In the genomic region with DNA sequence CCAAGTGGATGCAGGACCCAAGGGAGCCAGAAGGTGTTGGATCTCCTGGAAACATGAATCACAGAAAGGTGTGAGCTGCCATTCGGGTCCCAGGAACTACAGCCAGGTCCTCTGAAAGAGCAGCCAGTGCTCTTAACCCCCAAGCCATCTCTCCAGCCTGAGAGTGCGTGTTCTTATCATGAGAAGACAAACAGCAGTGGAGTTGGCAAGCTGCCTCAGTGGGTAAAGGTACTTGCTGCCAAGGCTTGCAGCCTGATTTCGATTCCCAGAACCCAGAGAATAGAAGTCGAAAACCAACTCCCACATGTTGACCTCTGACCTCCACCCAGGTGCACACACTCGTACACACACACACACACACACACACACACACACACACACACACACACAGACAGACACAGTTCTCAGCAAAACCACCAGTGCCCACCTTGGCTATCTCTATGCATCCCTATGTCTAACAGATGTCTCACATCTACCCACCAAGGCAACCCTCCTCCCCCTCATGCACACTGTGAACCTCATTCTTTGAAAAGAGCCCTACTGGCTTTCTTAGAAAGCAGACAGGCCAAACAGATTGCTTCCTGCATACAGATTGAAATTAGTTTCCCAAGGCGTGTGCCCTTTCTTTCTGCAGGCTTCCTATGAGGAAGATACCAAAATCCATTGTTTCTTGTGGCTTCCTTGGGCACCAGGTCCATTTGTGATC, we compare ENCODE assay signal across 10 mouse cellular contexts. TPM values are rescaled to one million over a fixed set of nuclear protein-coding genes. Genes with fewer than 3 reads are reported as not detected.
DNase-seq lines count a peak whose midpoint lies in the region; ATAC-seq and TF ChIP-seq lines count a peak whose summit lies in the region.
"Had no signal": no experiment of that assay in that cellular context is flagged by ENCODE, and none has a peak within 500 bp of the region (broad histone marks: within the 10 kb centered on the region; RNA-seq: fewer than 3 reads in every experiment).

No protein-coding gene starts in this region.

- H3K9ac ChIP-seq in liver, adult 2 months (ENCODE audit: low read depth, low read length), result no peak overlapping the region
- H3K9ac ChIP-seq in liver, embryonic 12.5 days, result no peak overlapping the region
- H3K9ac ChIP-seq in hindbrain, embryonic 12.5 days, result no peak overlapping the region
- no peak overlapping the region for H3K9ac ChIP-seq in midbrain, embryonic 16.5 days (ENCODE audit: low read depth, low read length)
- H3K9ac ChIP-seq: embryonic facial prominence, embryonic 12.5 days; limb, embryonic 13.5 days had no signal

- no peak for ATAC-seq in liver, embryonic 12.5 days
- no peak for ATAC-seq in hindbrain, embryonic 12.5 days (ENCODE audit: low FRiP score)
- no peak for ATAC-seq in midbrain, embryonic 16.5 days

- no peaks in the 10 kb centered on the region for H3K9me3 ChIP-seq in liver, embryonic 12.5 days (replicated peaks)
- H3K9me3 ChIP-seq in hindbrain, embryonic 12.5 days (replicated peaks), result no peaks in the 10 kb centered on the region
- H3K9me3 ChIP-seq in midbrain, embryonic 16.5 days (replicated peaks; ENCODE audit: control insufficient read depth, low read length, poor library complexity, severe bottlenecking), result no peaks in the 10 kb centered on the region
- H3K9me3 ChIP-seq: embryonic facial prominence, embryonic 12.5 days; limb, embryonic 13.5 days had no signal

- H3K27ac ChIP-seq in liver, adult 2 months (replicated peaks; ENCODE audit: insufficient read depth, low read depth, low read length), result peak overlapping the region; percentile 76
- H3K27ac ChIP-seq in liver, embryonic 12.5 days, result no peak overlapping the region
- H3K27ac ChIP-seq in hindbrain, embryonic 12.5 days, result peak overlapping the region; percentile 91
- 0 out of 2 replicates have a peak overlapping the region, but pooled peaks have one; percentile 18 for H3K27ac ChIP-seq in midbrain, embryonic 16.5 days (ENCODE audit: low read length)
- H3K27ac ChIP-seq: embryonic facial prominence, embryonic 12.5 days; limb, embryonic 13.5 days had no signal

- peak; percentile 98 for DNase-seq in liver, adult 2 months (ENCODE audit: extremely low read depth, low read depth, low spot score)
- DNase-seq in adrenal gland, postnatal 36 days, result peak; percentile 63 to 76
- DNase-seq in layer of hippocampus, adult 9-11 months, result no peak
- DNase-seq in cerebellum, adult 18-20 months, result no peak
- no peak for DNase-seq in natural killer cell, adult 2 months (ENCODE audit: low spot score in 2 of 2)

- WGBS in liver, adult 2 months, result 15% methylated on average over 6 of the region's 6 CpGs
- WGBS in liver, embryonic 12.5 days (ENCODE audit: insufficient replicate concordance), result 48% methylated on average over 6 of the region's 6 CpGs
- WGBS in hindbrain, embryonic 12.5 days, result 62% methylated on average over 6 of the region's 6 CpGs
- 55% methylated on average over 6 of the region's 6 CpGs for WGBS in midbrain, embryonic 16.5 days

- no peak for TF ChIP-seq CTCF in liver, adult 2 months (IDR thresholded peaks at IDR 0.05; ENCODE audit: low read depth, low read length)

- no peak overlapping the region for H3K4me2 ChIP-seq in liver, embryonic 12.5 days
- H3K4me2 ChIP-seq in hindbrain, embryonic 12.5 days (replicated peaks), result no peak overlapping the region
- H3K4me2 ChIP-seq in midbrain, embryonic 16.5 days (ENCODE audit: low read length), result no peak overlapping the region
- H3K4me2 ChIP-seq: limb, embryonic 13.5 days had no signal

- H3K79me2 ChIP-seq in liver, adult 2 months (ENCODE audit: control insufficient read depth, insufficient read depth, low read length), result no peaks in the 10 kb centered on the region; the same call in 1 of the 2 replicates

- no peaks in the 10 kb centered on the region for H3K27me3 ChIP-seq in liver, adult 2 months (ENCODE audit: control insufficient read depth, insufficient read depth, low read length)
- H3K27me3 ChIP-seq in liver, embryonic 12.5 days (replicated peaks), result peaks cover 41% of the 10 kb centered on the region
- H3K27me3 ChIP-seq in hindbrain, embryonic 12.5 days, result no peaks in the 10 kb centered on the region
- H3K27me3 ChIP-seq in midbrain, embryonic 16.5 days (ENCODE audit: control insufficient read depth, insufficient read depth, low read depth, low read length), result no peaks in the 10 kb centered on the region
- H3K27me3 ChIP-seq: embryonic facial prominence, embryonic 12.5 days; limb, embryonic 13.5 days had no signal

- no peak for TF ChIP-seq POLR2A in liver, adult 2 months (IDR thresholded peaks at IDR 0.05; ENCODE audit: extremely low read depth, insufficient read depth, low read length)

- peaks cover 32% of the 10 kb centered on the region for H3K4me1 ChIP-seq in liver, adult 2 months (ENCODE audit: control insufficient read depth, insufficient read depth, low read length)
- H3K4me1 ChIP-seq in liver, embryonic 12.5 days, result peaks cover 18% of the 10 kb centered on the region
- peaks cover 48% of the 10 kb centered on the region for H3K4me1 ChIP-seq in hindbrain, embryonic 12.5 days
- H3K4me1 ChIP-seq in midbrain, embryonic 16.5 days (ENCODE audit: control insufficient read depth, insufficient read depth, low read length), result peaks cover 27% of the 10 kb centered on the region

- H3K36me3 ChIP-seq in liver, adult 2 months (ENCODE audit: control insufficient read depth, insufficient read depth, low read length), result no peaks in the 10 kb centered on the region
- H3K36me3 ChIP-seq in liver, embryonic 12.5 days, result no peaks in the 10 kb centered on the region
- H3K36me3 ChIP-seq in hindbrain, embryonic 12.5 days, result no peaks in the 10 kb centered on the region
- H3K36me3 ChIP-seq in midbrain, embryonic 16.5 days (ENCODE audit: control insufficient read depth, insufficient read depth, low read length), result no peaks in the 10 kb centered on the region
- H3K36me3 ChIP-seq: embryonic facial prominence, embryonic 12.5 days had no signal

- no peak overlapping the region for H3K4me3 ChIP-seq in liver, adult 2 months (ENCODE audit: insufficient read depth, low read depth, low read length)
- H3K4me3 ChIP-seq in liver, embryonic 12.5 days, result no peak overlapping the region
- H3K4me3 ChIP-seq in hindbrain, embryonic 12.5 days, result no peak overlapping the region
- H3K4me3 ChIP-seq in midbrain, embryonic 16.5 days (ENCODE audit: low read depth, low read length), result no peak overlapping the region
- H3K4me3 ChIP-seq: embryonic facial prominence, embryonic 12.5 days; limb, embryonic 13.5 days had no signal

RNA-seq across cellular contexts. Expression of gene Chd9, which starts 43.4 kb away (rescaled TPM):
- 42.3 and 63.2 TPM in 2 replicates for total RNA-seq in liver, adult 2 months (2014; rRNA removed)
- polyA plus RNA-seq in liver, adult 2 months (2012; rRNA removed), result 51.6 and 88.2 TPM in 2 replicates
- 15.2 and 15.7 TPM in 2 replicates for polyA plus RNA-seq in liver, embryonic 12.5 days (2016; fragmentation: Nextera tagmentation; extraction: Ambion mirVana)
- total RNA-seq in adrenal gland, postnatal 36 days (2021), result 10 to 100 TPM; 68.7 to 93.5 TPM
- polyA plus RNA-seq in hindbrain, embryonic 12.5 days (2016; fragmentation: Nextera tagmentation; extraction: Ambion mirVana), result 83.7 and 88.1 TPM in 2 replicates
- 68.4 and 80.2 TPM in 2 replicates for polyA plus RNA-seq in midbrain, embryonic 16.5 days (2015; fragmentation: Nextera tagmentation; extraction: Ambion mirVana)

RNA-seq across cellular contexts. Expression of gene Gm19935, which starts 54.3 kb away (rescaled TPM):
- 0.09 TPM in 1 of 2 replicates, not detected in the other for total RNA-seq in liver, adult 2 months (2014; rRNA removed)
- polyA plus RNA-seq in liver, adult 2 months (2012; rRNA removed), result not detected in 2 replicates
- not detected in 2 replicates for polyA plus RNA-seq in liver, embryonic 12.5 days (2016; fragmentation: Nextera tagmentation; extraction: Ambion mirVana)
- not detected for total RNA-seq in adrenal gland, postnatal 36 days (2021)
- polyA plus RNA-seq in hindbrain, embryonic 12.5 days (2016; fragmentation: Nextera tagmentation; extraction: Ambion mirVana), result 0.96 and 1.5 TPM in 2 replicates
- polyA plus RNA-seq in midbrain, embryonic 16.5 days (2015; fragmentation: Nextera tagmentation; extraction: Ambion mirVana), result 1.2 and 1.8 TPM in 2 replicates
- polyA plus RNA-seq: embryonic facial prominence, embryonic 12.5 days; limb, embryonic 13.5 days had no signal

Comparison
In these comparisons a context has a peak if more than half of its experiments do, and no peak if none do; other contexts are left out.
1. DNase-seq: peak in liver, adult 2 months (single experiment) and adrenal gland, postnatal 36 days (2 of 2); none in layer of hippocampus, adult 9-11 months (single experiment), cerebellum, adult 18-20 months (0 of 2) and natural killer cell, adult 2 months (0 of 2).